Mouse (Mus musculus) bone marrow macrophage, adult 2 months (primary cell): ENCODE measurements at regions not wholly inside any gene's neighbourhood (a gene's known extent, or its start where the extent isn't known, plus 50 kb on each side); places are given as distances from the start of the nearest gene placed in this dataset.

Source experiments
- CTCF ChIP-seq: IDR thresholded peaks from 2 replicates; pipeline ENCODE4 v1.5.1; 2012; ENCODE audit warnings: low read depth, mild to moderate bottlenecking, low read length, moderate library complexity
- POLR2A ChIP-seq: IDR thresholded peaks from 2 replicates; pipeline ENCODE4 v1.6.1; 2012; ENCODE audit warnings: mild to moderate bottlenecking, low read depth, low read length, borderline replicate concordance

GRCm38 (mm10) chr6:133959902-133960634 is 75.4 kb upstream of the Etv6 start:
- TF ChIP-seq POLR2A (no peak), CTCF (no peak)
